Comparison of ENCODE assay signal across 8 mouse cellular contexts in genomic region chr2:122235425-122235824, GRCm38 (mm10). TPM values are rescaled to one million over a fixed set of nuclear protein-coding genes. Genes with fewer than 3 reads are reported as not detected.
DNase-seq lines count a peak whose midpoint lies in the region; ATAC-seq and TF ChIP-seq lines count a peak whose summit lies in the region.

No protein-coding gene starts in this region.

- peaks cover 1% of the 10 kb centered on the region; the same call in 1 of the 2 replicates for H3K36me3 ChIP-seq in testis, adult 2 months (ENCODE audit: control insufficient read depth, insufficient read depth, low read length)
- H3K36me3 ChIP-seq in hindbrain, embryonic 10.5 days, result no peaks in the 10 kb centered on the region
- no peaks in the 10 kb centered on the region for H3K36me3 ChIP-seq in limb, embryonic 13.5 days
- H3K36me3 ChIP-seq in stomach, embryonic 14.5 days (ENCODE audit: control insufficient read depth, insufficient read depth, low read length), result no peaks in the 10 kb centered on the region

- H3K27ac ChIP-seq in testis, adult 2 months (ENCODE audit: control insufficient read depth, insufficient read depth, low read depth, low read length), result peak overlapping the region; percentile 96
- no peak overlapping the region; the same call in 1 of the 2 replicates for H3K27ac ChIP-seq in hindbrain, embryonic 10.5 days
- H3K27ac ChIP-seq in limb, embryonic 13.5 days, result no peak overlapping the region
- no peak overlapping the region for H3K27ac ChIP-seq in stomach, embryonic 14.5 days (ENCODE audit: low read length)

- no peak for DNase-seq in testis, postnatal 14 days (ENCODE audit: low spot score)
- DNase-seq in hindbrain, embryonic 10.5 days (ENCODE audit: low spot score), result no peak
- no peak for DNase-seq in layer of hippocampus, postnatal 36 days
- no peak for DNase-seq in thymus, postnatal 4 days

- no peak for TF ChIP-seq CTCF in testis, adult 2 months (IDR thresholded peaks at IDR 0.05; ENCODE audit: control insufficient read depth, insufficient read depth, insufficient replicate concordance, low read depth, low read length)

- peak overlapping the region; percentile 91 for H3K4me3 ChIP-seq in testis, adult 2 months (ENCODE audit: control insufficient read depth, low read depth, low read length)
- H3K4me3 ChIP-seq in hindbrain, embryonic 10.5 days, result peak overlapping the region; percentile 65
- peak overlapping the region; percentile 61 for H3K4me3 ChIP-seq in limb, embryonic 13.5 days
- H3K4me3 ChIP-seq in stomach, embryonic 14.5 days (ENCODE audit: low read depth, low read length), result peak overlapping the region; percentile 56; the same call in 1 of the 2 replicates

- H3K9ac ChIP-seq in limb, embryonic 13.5 days, result no peak overlapping the region
- H3K9ac ChIP-seq in stomach, embryonic 14.5 days (replicated peaks; ENCODE audit: low read depth, low read length), result no peak overlapping the region

- peaks cover 14% of the 10 kb centered on the region for H3K4me1 ChIP-seq in testis, adult 2 months (ENCODE audit: control insufficient read depth, insufficient read depth, low read length)
- H3K4me1 ChIP-seq in hindbrain, embryonic 10.5 days (replicated peaks), result peaks cover 21% of the 10 kb centered on the region
- H3K4me1 ChIP-seq in limb, embryonic 13.5 days, result peaks cover 10% of the 10 kb centered on the region
- 0 out of 2 replicates have a peak, but pooled peaks cover 2% of the 10 kb centered on the region for H3K4me1 ChIP-seq in stomach, embryonic 14.5 days (ENCODE audit: control insufficient read depth, insufficient read depth, low read length)

- no peak for TF ChIP-seq POLR2A in testis, adult 2 months (IDR thresholded peaks at IDR 0.05; ENCODE audit: control insufficient read depth, low read depth, low read length)

- no peaks in the 10 kb centered on the region for H3K27me3 ChIP-seq in testis, adult 2 months (ENCODE audit: control insufficient read depth, insufficient read depth, low read length)
- peaks cover 5% of the 10 kb centered on the region; the same call in 1 of the 2 replicates for H3K27me3 ChIP-seq in hindbrain, embryonic 10.5 days (ENCODE audit: insufficient read depth, poor library complexity, severe bottlenecking)
- no peaks in the 10 kb centered on the region for H3K27me3 ChIP-seq in limb, embryonic 13.5 days
- H3K27me3 ChIP-seq in stomach, embryonic 14.5 days (ENCODE audit: control insufficient read depth, insufficient read depth, low read length), result no peaks in the 10 kb centered on the region

- no peaks in the 10 kb centered on the region for H3K9me3 ChIP-seq in hindbrain, embryonic 10.5 days
- no peaks in the 10 kb centered on the region for H3K9me3 ChIP-seq in limb, embryonic 13.5 days
- H3K9me3 ChIP-seq in stomach, embryonic 14.5 days (ENCODE audit: control insufficient read depth, low read depth, low read length), result no peaks in the 10 kb centered on the region

- ATAC-seq in limb, embryonic 13.5 days (ENCODE audit: low FRiP score, low read depth), result no peak
- ATAC-seq in stomach, embryonic 14.5 days (ENCODE audit: insufficient number of reproducible peaks, insufficient read depth, low FRiP score, low read depth), result no peak
- ATAC-seq in frontal cortex, adult (ENCODE audit: low TSS enrichment), result no peak

- peak overlapping the region; percentile 85 for H3K4me2 ChIP-seq in limb, embryonic 13.5 days (replicated peaks)
- peak overlapping the region; percentile 93 for H3K4me2 ChIP-seq in stomach, embryonic 14.5 days (replicated peaks; ENCODE audit: low read depth, low read length)

- 87% methylated on average over 2 of the region's 2 CpGs for WGBS in hindbrain, embryonic 10.5 days
- WGBS in limb, embryonic 13.5 days, result 91% methylated on average over 2 of the region's 2 CpGs
- 73% methylated on average over 2 of the region's 2 CpGs for WGBS in stomach, embryonic 14.5 days

RNA-seq across cellular contexts. Expression of gene Sord, which starts 0.9 kb away (rescaled TPM):
- 740 and 863 TPM in 2 replicates for polyA plus RNA-seq in testis, adult 2 months (2012; rRNA removed)
- 28.2 and 38.3 TPM in 2 replicates for polyA plus RNA-seq in hindbrain, embryonic 10.5 days (2016; fragmentation: Nextera tagmentation; extraction: Ambion mirVana)
- 22.7 and 22.9 TPM in 2 replicates for polyA plus RNA-seq in limb, embryonic 13.5 days (2015; fragmentation: Nextera tagmentation; extraction: Ambion mirVana)
- polyA plus RNA-seq in stomach, embryonic 14.5 days (2014; fragmentation: Nextera tagmentation; extraction: Ambion mirVana), result 28.3 and 30.0 TPM in 2 replicates
- 10 to 100 TPM; 15.9 to 18.5 TPM for total RNA-seq in layer of hippocampus, postnatal 36 days (2021)

RNA-seq across cellular contexts. Expression of gene Terb2, which starts 49.4 kb away (rescaled TPM):
- 1.3 and 1.6 TPM in 2 replicates for polyA plus RNA-seq in testis, adult 2 months (2012; rRNA removed)
- not detected in 2 replicates for polyA plus RNA-seq in hindbrain, embryonic 10.5 days (2016; fragmentation: Nextera tagmentation; extraction: Ambion mirVana)
- not detected in 2 replicates for polyA plus RNA-seq in limb, embryonic 13.5 days (2015; fragmentation: Nextera tagmentation; extraction: Ambion mirVana)
- not detected in 2 replicates for polyA plus RNA-seq in stomach, embryonic 14.5 days (2014; fragmentation: Nextera tagmentation; extraction: Ambion mirVana)
- not detected for total RNA-seq in layer of hippocampus, postnatal 36 days (2021)

RNA-seq across cellular contexts. Expression of gene Patl2, which starts 49.4 kb away (rescaled TPM):
- polyA plus RNA-seq in testis, adult 2 months (2012; rRNA removed), result 0.40 and 0.86 TPM in 2 replicates
- polyA plus RNA-seq in hindbrain, embryonic 10.5 days (2016; fragmentation: Nextera tagmentation; extraction: Ambion mirVana), result not detected in 2 replicates
- polyA plus RNA-seq in limb, embryonic 13.5 days (2015; fragmentation: Nextera tagmentation; extraction: Ambion mirVana), result 0.08 TPM in 1 of 2 replicates, not detected in the other
- not detected in 2 replicates for polyA plus RNA-seq in stomach, embryonic 14.5 days (2014; fragmentation: Nextera tagmentation; extraction: Ambion mirVana)
- under 1 TPM in 1 of 2 experiments, not detected in 1; 0.12 TPM for total RNA-seq in layer of hippocampus, postnatal 36 days (2021)

Comparison
In these comparisons a context has a peak if more than half of its experiments do, and no peak if none do; other contexts are left out.
1. RNA of gene Sord, which starts 0.9 kb away (polyA plus RNA-seq): 740 to 863 TPM in testis, adult 2 months; 28.3 to 30.0 TPM in stomach, embryonic 14.5 days, 28.2 to 38.3 TPM in hindbrain, embryonic 10.5 days and 22.7 to 22.9 TPM in limb, embryonic 13.5 days; every median in the first group is over 10 times any median in the second.
2. Peak in every context shown above with its lines, with median percentiles within 50 percentile points of each other: H3K4me3 ChIP-seq.